ENCODE assay signal across 17 mouse cellular contexts in the genomic region with DNA sequence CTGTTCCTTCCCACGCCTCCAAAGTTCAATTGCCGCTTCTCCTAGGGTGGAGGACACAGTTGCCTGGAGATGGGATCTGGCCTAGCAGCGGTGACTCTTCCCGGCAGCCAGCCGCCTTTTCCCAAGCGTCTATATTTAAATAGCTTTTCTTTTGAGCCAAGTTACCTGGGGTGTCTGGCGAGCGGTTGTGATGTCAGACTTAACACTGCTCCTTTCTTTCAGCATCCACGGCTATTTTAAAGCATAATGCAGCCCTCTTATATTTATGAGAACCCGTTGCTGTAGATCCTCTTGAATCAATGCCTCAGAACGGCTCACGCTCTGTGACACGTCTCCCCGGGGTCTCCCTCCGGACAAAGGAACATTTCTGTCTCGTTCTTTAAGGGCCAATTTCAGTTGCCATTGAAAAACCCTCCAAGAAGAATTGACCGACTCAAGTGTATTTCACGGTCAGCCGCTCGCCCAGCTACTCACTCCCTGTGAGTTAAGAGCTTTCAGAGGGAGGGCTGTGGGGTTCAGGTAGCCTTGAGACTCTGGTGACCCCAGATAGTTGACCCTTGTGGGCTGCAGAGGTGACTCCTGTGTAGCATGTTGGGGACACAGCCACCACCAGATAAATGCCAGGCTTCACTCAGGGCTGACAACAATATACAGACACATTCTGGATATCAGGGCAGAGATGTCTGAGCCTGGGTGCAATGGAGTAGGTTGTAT. TPM values are rescaled to one million over a fixed set of nuclear protein-coding genes. Genes with fewer than 3 reads are reported as not detected.
DNase-seq lines count a peak whose midpoint lies in the region; ATAC-seq and TF ChIP-seq lines count a peak whose summit lies in the region.
"Had no signal": no experiment of that assay in that cellular context is flagged by ENCODE, and none has a peak within 500 bp of the region (broad histone marks: within the 10 kb centered on the region; RNA-seq: fewer than 3 reads in every experiment).

No protein-coding gene starts in this region.

- H3K27me3 ChIP-seq in hindbrain, embryonic 11.5 days (ENCODE audit: control insufficient read depth, insufficient read depth, low read length): no peaks in the 10 kb centered on the region
- H3K27me3 ChIP-seq in midbrain, embryonic 14.5 days (ENCODE audit: control insufficient read depth, insufficient read depth, low read length): no peaks in the 10 kb centered on the region; the same call in 1 of the 2 replicates
- H3K27me3 ChIP-seq in intestine, embryonic 16.5 days (replicated peaks; ENCODE audit: control insufficient read depth, insufficient read depth, low read length): no peaks in the 10 kb centered on the region

- DNase-seq in left cerebral cortex, postnatal 4 days: peak; percentile 54
- no peak for DNase-seq in left cerebral cortex, adult 2 months (ENCODE audit: extremely low spot score in 1 of 2, low spot score in 2 of 2)
- DNase-seq in hindbrain, embryonic 11.5 days (ENCODE audit: low spot score): peak; percentile 46
- DNase-seq in midbrain, embryonic 14.5 days: peak; percentile 73
- no peak for DNase-seq in heart, adult 8-10 months (ENCODE audit: low spot score)
- no peak for DNase-seq in right cerebral cortex, postnatal 10 days (ENCODE audit: low spot score in 2 of 2)
- DNase-seq in thymus, postnatal 0 days (ENCODE audit: low spot score): no peak
- DNase-seq: B cell, adult 2 months; cerebellum, postnatal 36 days had no signal

- H3K4me2 ChIP-seq in hindbrain, embryonic 11.5 days (replicated peaks; ENCODE audit: low read depth, low read length): no peak overlapping the region
- peak overlapping the region; percentile 6; the same call in 1 of the 2 replicates for H3K4me2 ChIP-seq in midbrain, embryonic 14.5 days (ENCODE audit: low read length)
- H3K4me2 ChIP-seq in intestine, embryonic 16.5 days (ENCODE audit: low read depth, low read length): no peak overlapping the region
- H3K4me2 ChIP-seq: heart, embryonic 15.5 days had no signal

- WGBS in hindbrain, embryonic 11.5 days: 31% methylated on average over 20 of the region's 20 CpGs
- 9% methylated on average over 20 of the region's 20 CpGs for WGBS in midbrain, embryonic 14.5 days
- WGBS in intestine, embryonic 16.5 days: 75% methylated on average over 20 of the region's 20 CpGs

- intact Hi-C loops in left cerebral cortex, postnatal 4 days (cut with DNase I): no loop called here
- intact Hi-C loops in left cerebral cortex, adult 2 months (cut with DNase I): no loop called here

- H3K36me3 ChIP-seq in hindbrain, embryonic 11.5 days (ENCODE audit: control insufficient read depth, insufficient read depth, low read length): no peaks in the 10 kb centered on the region
- no peaks in the 10 kb centered on the region for H3K36me3 ChIP-seq in midbrain, embryonic 14.5 days (ENCODE audit: control insufficient read depth, insufficient read depth, low read length)
- H3K36me3 ChIP-seq in intestine, embryonic 16.5 days (ENCODE audit: control insufficient read depth, insufficient read depth, low read length): no peaks in the 10 kb centered on the region
- H3K36me3 ChIP-seq: G1E; heart, embryonic 15.5 days had no signal

- H3K27ac ChIP-seq in left cerebral cortex, adult 2 months: no peak overlapping the region
- H3K27ac ChIP-seq in hindbrain, embryonic 11.5 days (ENCODE audit: low read depth, low read length): 0 out of 2 replicates have a peak overlapping the region, but pooled peaks have one; percentile 60
- H3K27ac ChIP-seq in midbrain, embryonic 14.5 days (replicated peaks; ENCODE audit: low read depth, low read length): no peak overlapping the region
- H3K27ac ChIP-seq in intestine, embryonic 16.5 days (ENCODE audit: low read length): no peak overlapping the region
- H3K27ac ChIP-seq: heart, embryonic 15.5 days; stomach, postnatal 0 days had no signal

- H3K9me3 ChIP-seq in hindbrain, embryonic 11.5 days (ENCODE audit: control insufficient read depth, low read length): no peaks in the 10 kb centered on the region
- 0 out of 2 replicates have a peak, but pooled peaks cover 2% of the 10 kb centered on the region for H3K9me3 ChIP-seq in midbrain, embryonic 14.5 days (ENCODE audit: control insufficient read depth, low read length)
- no peaks in the 10 kb centered on the region for H3K9me3 ChIP-seq in intestine, embryonic 16.5 days (ENCODE audit: control insufficient read depth, low read length)
- H3K9me3 ChIP-seq: G1E; heart, embryonic 15.5 days had no signal

- H3K4me1 ChIP-seq in hindbrain, embryonic 11.5 days (replicated peaks; ENCODE audit: control insufficient read depth, insufficient read depth, low read length): 0 out of 2 replicates have a peak, but pooled peaks cover 3% of the 10 kb centered on the region
- peaks cover 5% of the 10 kb centered on the region; the same call in 1 of the 2 replicates for H3K4me1 ChIP-seq in midbrain, embryonic 14.5 days (ENCODE audit: control insufficient read depth, insufficient read depth, low read length)
- no peaks in the 10 kb centered on the region for H3K4me1 ChIP-seq in intestine, embryonic 16.5 days (ENCODE audit: control insufficient read depth, insufficient read depth, low read length)

- peak; percentile 76 for ATAC-seq in hindbrain, embryonic 11.5 days (ENCODE audit: low FRiP score)
- peak; percentile 57; the same call in 1 of the 2 replicates for ATAC-seq in midbrain, embryonic 14.5 days (ENCODE audit: low FRiP score, low TSS enrichment)
- ATAC-seq in intestine, embryonic 16.5 days: no peak
- ATAC-seq: activated CD4-positive, CD25-positive, alpha-beta regulatory T cell, adult 4 months had no signal

- H3K9ac ChIP-seq in hindbrain, embryonic 11.5 days (ENCODE audit: low read depth, low read length): 0 out of 2 replicates have a peak overlapping the region, but pooled peaks have one; percentile 27
- H3K9ac ChIP-seq in midbrain, embryonic 14.5 days (replicated peaks; ENCODE audit: low read length): no peak overlapping the region
- no peak overlapping the region for H3K9ac ChIP-seq in intestine, embryonic 16.5 days (ENCODE audit: low read depth, low read length)
- H3K9ac ChIP-seq: heart, embryonic 15.5 days had no signal

- TF ChIP-seq CTCF in left cerebral cortex, adult 2 months (IDR thresholded peaks at IDR 0.05): no peak

- H3K4me3 ChIP-seq in left cerebral cortex, adult 2 months: no peak overlapping the region
- no peak overlapping the region for H3K4me3 ChIP-seq in hindbrain, embryonic 11.5 days (ENCODE audit: low read depth, low read length)
- no peak overlapping the region for H3K4me3 ChIP-seq in midbrain, embryonic 14.5 days (replicated peaks; ENCODE audit: low read depth, low read length)
- no peak overlapping the region for H3K4me3 ChIP-seq in intestine, embryonic 16.5 days (ENCODE audit: low read length)
- H3K4me3 ChIP-seq: erythroblast, embryonic 14.5 days; heart, embryonic 15.5 days had no signal

RNA-seq across cellular contexts. Expression of a gene that starts 8.3 kb away (rescaled TPM):
- total RNA-seq in left cerebral cortex, postnatal 4 days (2021): 1 to 10 TPM in 1 of 2 experiments, under 1 TPM in 1; 0.82 to 1.5 TPM
- total RNA-seq in left cerebral cortex, adult 2 months (2021): not detected
- 0.36 and 0.43 TPM in 2 replicates for polyA plus RNA-seq in hindbrain, embryonic 11.5 days (2014; fragmentation: Nextera tagmentation; extraction: Ambion mirVana)
- polyA plus RNA-seq in midbrain, embryonic 14.5 days (2014; fragmentation: Nextera tagmentation; extraction: Ambion mirVana): 0.45 and 0.46 TPM in 2 replicates
- under 1 TPM in 1 of 4 experiments, not detected in 3; 0.31 TPM for total RNA-seq in heart, adult 8-10 months (2022)
- 0.18 TPM in 1 of 2 replicates, not detected in the other for polyA plus RNA-seq in intestine, embryonic 16.5 days (2015; fragmentation: Nextera tagmentation; extraction: Ambion mirVana)
- polyA plus RNA-seq in thymus, postnatal 0 days (2015; fragmentation: Nextera tagmentation; extraction: Ambion mirVana): 0.90 and 0.93 TPM in 2 replicates
- total RNA-seq: G1E; left cerebral cortex, postnatal 36 days had no signal
- polyA plus RNA-seq: activated CD4-positive, CD25-positive, alpha-beta regulatory T cell, adult 4 months; erythroblast, embryonic 14.5 days; intestine, embryonic 14.5 days had no signal

Comparison
In these comparisons a context has a peak if more than half of its experiments do, and no peak if none do; other contexts are left out.
1. DNase-seq: peak in left cerebral cortex, postnatal 4 days (single experiment), hindbrain, embryonic 11.5 days (single experiment) and midbrain, embryonic 14.5 days (single experiment); none in left cerebral cortex, adult 2 months (0 of 2), heart, adult 8-10 months (single experiment), right cerebral cortex, postnatal 10 days (0 of 2) and thymus, postnatal 0 days (single experiment).